Comparison of ENCODE assay signal across 12 mouse cellular contexts in the genomic region with DNA sequence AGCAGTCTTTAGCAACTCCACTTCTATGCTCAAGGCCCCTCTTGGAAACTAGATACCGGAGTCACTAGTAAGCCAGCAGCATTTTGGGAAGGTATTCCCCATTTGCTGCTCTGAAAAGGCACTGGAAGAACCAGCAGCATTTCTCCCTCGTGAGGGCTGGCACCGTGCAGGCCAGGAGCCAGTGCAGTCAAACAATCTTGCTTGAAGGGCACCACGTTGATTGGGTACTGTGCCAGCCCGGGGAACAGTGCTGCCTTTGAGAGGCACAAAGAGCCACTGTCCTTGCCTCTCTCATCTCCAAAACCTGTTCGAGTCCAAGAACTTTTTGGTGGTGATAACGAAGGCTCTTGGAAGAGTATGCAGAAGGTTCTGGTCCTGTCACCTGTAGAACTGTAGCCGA. TPM values are rescaled to one million over a fixed set of nuclear protein-coding genes. Genes with fewer than 3 reads are reported as not detected.
DNase-seq lines count a peak whose midpoint lies in the region; ATAC-seq lines count a peak whose summit lies in the region.
"Had no signal": no experiment of that assay in that cellular context is flagged by ENCODE, and none has a peak within 500 bp of the region (broad histone marks: within the 10 kb centered on the region; RNA-seq: fewer than 3 reads in every experiment).

No protein-coding gene starts in this region.

- 83% methylated on average over 8 of the region's 8 CpGs for WGBS in midbrain, embryonic 15.5 days
- WGBS in midbrain, embryonic 10.5 days = 90% methylated on average over 8 of the region's 8 CpGs

- ATAC-seq in cerebellum, adult (ENCODE audit: insufficient number of reproducible peaks, low FRiP score, low TSS enrichment) = no peak
- 0 out of 2 replicates have a peak, but pooled peaks have one; percentile 48 for ATAC-seq in midbrain, embryonic 15.5 days (replicated peaks)

- no peak overlapping the region for H3K27ac ChIP-seq in midbrain, embryonic 15.5 days
- no peak overlapping the region for H3K27ac ChIP-seq in midbrain, embryonic 10.5 days (replicated peaks)
- H3K27ac ChIP-seq: liver, embryonic 13.5 days; midbrain, embryonic 12.5 days had no signal

- H3K36me3 ChIP-seq in midbrain, embryonic 15.5 days (replicated peaks) = no peaks in the 10 kb centered on the region
- no peaks in the 10 kb centered on the region for H3K36me3 ChIP-seq in midbrain, embryonic 10.5 days
- H3K36me3 ChIP-seq: liver, embryonic 13.5 days; midbrain, embryonic 12.5 days had no signal

- no peak overlapping the region for H3K9ac ChIP-seq in midbrain, embryonic 15.5 days
- H3K9ac ChIP-seq: liver, embryonic 13.5 days; midbrain, embryonic 12.5 days had no signal

- H3K4me2 ChIP-seq in midbrain, embryonic 15.5 days = no peak overlapping the region
- H3K4me2 ChIP-seq: liver, embryonic 13.5 days; midbrain, embryonic 12.5 days had no signal

- no peaks in the 10 kb centered on the region for H3K4me1 ChIP-seq in midbrain, embryonic 15.5 days
- peaks cover 14% of the 10 kb centered on the region for H3K4me1 ChIP-seq in midbrain, embryonic 10.5 days
- H3K4me1 ChIP-seq: liver, embryonic 13.5 days had no signal

- H3K9me3 ChIP-seq in midbrain, embryonic 15.5 days = no peaks in the 10 kb centered on the region
- no peaks in the 10 kb centered on the region for H3K9me3 ChIP-seq in midbrain, embryonic 10.5 days (replicated peaks)
- H3K9me3 ChIP-seq: liver, embryonic 13.5 days; midbrain, embryonic 12.5 days had no signal

- no peak overlapping the region for H3K4me3 ChIP-seq in midbrain, embryonic 15.5 days
- H3K4me3 ChIP-seq in midbrain, embryonic 10.5 days = no peak overlapping the region
- H3K4me3 ChIP-seq: gastrocnemius, adult 2 months; liver, embryonic 13.5 days; midbrain, embryonic 12.5 days had no signal

- no peaks in the 10 kb centered on the region for H3K27me3 ChIP-seq in midbrain, embryonic 15.5 days (replicated peaks)
- no peaks in the 10 kb centered on the region for H3K27me3 ChIP-seq in midbrain, embryonic 10.5 days (ENCODE audit: low read depth, poor library complexity, severe bottlenecking)
- H3K27me3 ChIP-seq: liver, embryonic 13.5 days; midbrain, embryonic 12.5 days had no signal

- DNase-seq in cerebellum, adult 11 months = peak; percentile 19
- no peak for DNase-seq in midbrain, embryonic 10.5 days (ENCODE audit: low spot score)
- peak; percentile 47 to 49 for DNase-seq in left cerebral cortex, adult 18-20 months (ENCODE audit: low spot score in 2 of 2)
- peak; percentile 66 for DNase-seq in testis, postnatal 14 days (ENCODE audit: low spot score)
- DNase-seq in urinary bladder, postnatal 10 days (ENCODE audit: low spot score) = no peak
- DNase-seq in thymus, postnatal 4 days = no peak
- DNase-seq: gastrocnemius, adult 2 months; kidney, adult 9 months; liver, embryonic 13.5 days had no signal

RNA-seq across cellular contexts. Expression of a gene that starts 33.9 kb away (rescaled TPM):
- 46.6 and 48.5 TPM in 2 replicates for polyA plus RNA-seq in midbrain, embryonic 15.5 days (2015; fragmentation: Nextera tagmentation; extraction: Ambion mirVana)
- 28.3 and 40.4 TPM in 2 replicates for polyA plus RNA-seq in midbrain, embryonic 10.5 days (2016; fragmentation: Nextera tagmentation; extraction: Ambion mirVana)
- 100 to 1,000 TPM; 263 to 268 TPM for total RNA-seq in left cerebral cortex, adult 18-20 months (2021)

Comparison
In these comparisons a context has a peak if more than half of its experiments do, and no peak if none do; other contexts are left out.
1. DNase-seq: peak in cerebellum, adult 11 months (single experiment), left cerebral cortex, adult 18-20 months (2 of 2) and testis, postnatal 14 days (single experiment); none in midbrain, embryonic 10.5 days (single experiment), urinary bladder, postnatal 10 days (single experiment) and thymus, postnatal 4 days (single experiment).